Mouse (Mus musculus) left cerebral cortex, adult 18-20 months (tissue): ENCODE data around the gene Clcn2. TPM values are rescaled to one million over a fixed set of nuclear protein-coding genes. Genes with fewer than 3 reads are reported as not detected.

Experiments used
- DNase-seq, 2 experiments: peaks; one replicate each; pipeline ENCODE4 v3.0.0; 2021 to 2022; ENCODE audit warnings: low spot score in 2 of 2, mixed read lengths in 1 of 2
- long read RNA-seq, 2 experiments: library from polyadenylated mRNA; stranded (forward); transcript quantifications; one replicate each; pipeline ENCODE4 v2.0.0; 2021
- total RNA-seq, 2 experiments: library from RNA; stranded (reverse); gene quantifications; 2 replicates each; pipeline ENCODE4 v1.2.3; 2021

Gene Clcn2
- total RNA-seq: 10 to 100 TPM; 54.8 to 67.2 TPM
- long read RNA-seq, experiment 1, transcript Clcn2-201 (24 exons, 3,128 nt): major isoform, 16 of 62 reads
- long read RNA-seq, experiment 1, partial matches to known transcripts: 6 of 62 reads
- long read RNA-seq, experiment 1, other reads (novel, unspliced or antisense): 40 of 62 reads
- long read RNA-seq, experiment 2, transcript Clcn2-201 (24 exons, 3,128 nt): major isoform, 27 of 62 reads
- long read RNA-seq, experiment 2, partial matches to known transcripts: 9 of 62 reads
- long read RNA-seq, experiment 2, other reads (novel, unspliced or antisense): 26 of 62 reads

DNA sequence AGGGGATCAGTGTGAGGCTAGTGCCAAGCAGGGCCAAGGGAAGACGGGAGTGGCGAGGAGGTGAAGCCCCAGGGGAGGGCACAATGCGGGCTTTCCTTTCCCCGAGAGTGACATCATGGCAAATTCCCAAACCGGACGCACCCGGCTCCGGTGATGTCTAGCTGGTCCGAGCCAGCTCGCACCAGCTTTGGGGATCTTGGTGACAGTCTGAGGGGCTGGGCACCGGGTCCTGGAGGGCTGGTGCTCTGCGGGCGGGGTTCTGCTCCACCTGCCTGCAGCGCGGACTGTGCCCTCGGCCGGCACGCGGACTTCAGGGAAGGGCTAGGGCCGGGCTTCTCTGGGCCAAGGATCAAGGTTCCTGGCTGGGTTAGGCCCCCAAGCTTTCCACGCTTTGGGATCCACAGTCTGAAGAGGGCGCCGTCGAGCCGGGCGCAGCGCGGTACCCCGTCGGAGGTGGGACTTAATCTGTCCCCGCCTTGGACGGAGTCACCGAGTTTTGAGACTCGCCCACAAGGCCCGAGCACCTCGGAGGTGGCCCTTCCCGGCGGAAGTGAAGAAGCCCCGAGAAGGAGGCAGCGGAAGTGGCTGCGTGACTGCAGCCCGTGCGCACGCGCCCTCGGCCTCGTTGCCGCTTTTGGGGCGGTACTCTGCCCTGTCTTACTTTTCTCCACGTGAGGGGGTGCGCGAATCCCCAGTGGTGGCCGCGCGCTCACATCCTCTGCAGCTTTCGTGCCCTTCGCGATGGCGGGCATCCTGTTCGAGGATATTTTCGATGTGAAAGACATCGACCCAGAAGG, at the start of gene Clcn2, which contains the start of gene Polr2h:
Gene Clcn2, minus strand, starts transcription at position 566 of the 797 bp plus-strand sequence.
Gene Polr2h, plus strand, starts transcription at position 485 of the 797 bp plus-strand sequence.
- peak; percentile 96 for DNase-seq

DNA sequence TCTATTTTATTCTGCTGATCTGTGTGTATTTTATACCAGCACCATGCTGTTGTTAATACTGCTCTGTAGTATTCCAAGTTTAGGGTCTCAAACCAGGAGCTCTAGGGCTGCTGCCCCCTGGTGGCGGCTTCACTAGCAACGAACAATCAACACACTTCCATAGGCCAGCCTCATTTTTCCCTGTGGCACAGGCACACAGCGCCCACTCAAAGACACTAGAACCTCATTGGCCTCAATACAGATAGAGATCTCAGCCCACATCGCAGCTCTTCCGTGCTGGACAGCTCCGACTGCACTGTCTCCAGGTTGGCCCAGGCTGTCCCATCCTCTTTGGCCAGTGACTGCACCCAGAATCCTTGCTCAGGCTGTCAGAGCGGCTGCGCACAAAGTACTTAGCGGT, 47.7 kb upstream of the Clcn2 start:
- peak in 1 of 2 experiments; percentile 27 for DNase-seq

DNA sequence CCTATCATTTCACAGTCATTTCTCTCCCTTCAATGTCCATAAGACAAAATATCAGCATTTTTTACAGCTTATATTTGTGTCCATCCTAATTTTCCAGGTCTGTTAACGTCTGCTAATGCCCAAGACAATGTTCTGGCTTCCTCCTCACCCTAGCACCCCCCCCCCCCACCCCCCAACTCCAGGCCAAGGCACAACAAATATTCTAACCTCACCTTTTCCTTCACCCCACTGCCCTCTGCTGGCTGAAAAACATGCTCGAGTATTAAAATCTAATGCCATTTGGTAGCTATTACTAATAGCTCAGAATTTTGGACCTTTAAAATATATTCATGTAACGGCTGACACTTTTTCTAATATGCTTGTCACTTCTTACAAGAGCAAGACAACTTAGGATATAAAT, 44.1 kb upstream of the Clcn2 start:
- peak in 1 of 2 experiments; percentile 54 for DNase-seq

DNA sequence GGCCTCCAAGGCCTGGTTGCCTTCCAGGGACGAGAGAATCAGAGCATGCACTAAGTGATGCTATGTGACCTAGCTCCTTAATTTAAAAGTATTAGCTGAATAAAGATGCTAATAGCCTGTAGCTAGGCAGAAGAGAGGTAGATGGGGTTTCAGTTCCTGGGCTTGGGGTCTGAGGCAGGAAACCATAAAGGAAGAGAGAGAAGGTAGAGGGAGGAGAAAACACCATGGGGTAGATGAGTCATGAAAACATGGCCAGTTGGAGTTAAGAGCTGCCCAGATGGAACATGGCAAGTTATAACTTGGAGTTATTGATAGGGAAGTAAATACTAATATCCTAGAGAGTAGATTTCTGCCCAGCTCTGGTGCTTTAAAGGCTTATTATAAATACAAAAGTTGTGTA, 39.8 kb upstream of the Clcn2 start:
- no peak for DNase-seq

DNA sequence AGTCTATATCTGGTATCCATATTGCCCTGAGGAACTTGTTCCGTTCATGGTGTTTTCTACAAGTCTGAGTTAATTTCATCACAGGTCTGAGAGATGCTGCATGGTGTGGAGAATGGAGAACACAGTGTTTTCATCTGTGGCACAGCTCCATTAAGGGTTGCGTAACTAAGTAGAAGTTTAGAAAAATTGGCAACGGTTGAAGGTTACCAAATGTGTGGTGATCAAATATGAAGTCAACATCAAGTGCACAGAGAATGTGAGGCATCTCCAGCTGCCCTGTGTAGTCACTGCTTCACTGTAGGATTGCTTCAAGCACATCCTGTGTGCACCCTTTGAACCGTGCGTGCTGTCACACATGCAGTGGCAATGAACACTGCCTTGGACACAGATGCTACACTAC, 38.5 kb upstream of the Clcn2 start:
- no peak for DNase-seq

DNA sequence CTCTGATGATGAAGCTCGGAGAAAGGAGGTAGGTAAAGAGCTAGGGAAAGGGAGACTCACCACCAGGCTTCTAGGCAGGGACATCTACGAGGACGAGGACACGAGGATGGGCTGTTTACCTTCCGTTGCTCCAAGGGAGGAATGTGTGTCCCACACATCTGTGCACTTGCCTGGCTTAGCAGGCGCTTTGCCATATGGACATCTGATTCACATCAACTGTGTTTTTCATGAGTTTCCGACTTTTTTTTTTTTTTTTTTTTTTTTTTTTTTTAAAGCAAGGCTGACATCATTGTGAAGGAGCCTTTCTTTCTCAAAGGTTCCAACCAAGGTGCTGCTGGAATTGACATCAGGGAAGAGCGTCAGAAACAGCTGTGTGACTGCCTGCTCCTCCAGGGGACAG, 33.0 kb upstream of the Clcn2 start:
- DNase-seq: peak in 1 of 2 experiments; percentile 21

DNA sequence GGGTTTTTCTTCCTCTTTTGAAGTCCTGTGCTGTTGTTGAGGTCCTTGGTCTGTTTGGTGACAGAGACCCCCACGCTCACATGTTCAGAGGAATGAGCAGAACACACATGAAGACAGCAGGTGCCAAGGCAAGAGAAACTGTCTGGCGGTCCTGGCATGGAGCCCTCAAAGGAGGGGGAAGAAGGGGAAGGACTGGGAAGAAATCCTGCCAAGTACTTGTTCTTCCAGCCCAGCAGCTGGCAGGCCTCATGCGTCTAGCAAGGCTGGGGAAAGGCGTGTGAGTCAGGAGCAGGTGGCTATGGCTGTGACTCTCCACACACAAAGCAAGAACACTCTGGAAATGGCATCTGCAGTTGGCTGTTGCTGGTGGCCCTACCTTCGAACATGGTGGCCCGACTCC, 29.1 kb upstream of the Clcn2 start:
- DNase-seq: peak; percentile 81 to 83

DNA sequence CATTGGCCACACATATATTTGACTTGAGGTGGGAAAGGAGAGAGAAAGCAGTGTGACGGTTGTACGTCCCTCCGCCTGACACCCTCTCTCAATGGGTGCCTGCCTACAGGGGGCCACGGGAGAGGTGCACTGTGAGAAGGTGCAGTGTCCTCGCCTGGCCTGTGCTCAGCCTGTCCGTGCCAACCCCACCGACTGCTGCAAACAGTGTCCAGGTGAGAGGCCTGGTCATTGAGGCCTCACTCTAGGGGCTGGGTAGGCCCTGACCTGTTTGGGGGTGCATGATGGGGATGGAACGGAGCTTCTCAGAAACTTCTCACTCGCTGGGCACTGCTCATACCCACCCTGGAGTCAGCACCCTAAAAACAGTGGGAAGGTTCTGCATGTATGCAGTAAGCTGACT, 22.3 kb upstream of the Clcn2 start:
- no peak for DNase-seq

DNA sequence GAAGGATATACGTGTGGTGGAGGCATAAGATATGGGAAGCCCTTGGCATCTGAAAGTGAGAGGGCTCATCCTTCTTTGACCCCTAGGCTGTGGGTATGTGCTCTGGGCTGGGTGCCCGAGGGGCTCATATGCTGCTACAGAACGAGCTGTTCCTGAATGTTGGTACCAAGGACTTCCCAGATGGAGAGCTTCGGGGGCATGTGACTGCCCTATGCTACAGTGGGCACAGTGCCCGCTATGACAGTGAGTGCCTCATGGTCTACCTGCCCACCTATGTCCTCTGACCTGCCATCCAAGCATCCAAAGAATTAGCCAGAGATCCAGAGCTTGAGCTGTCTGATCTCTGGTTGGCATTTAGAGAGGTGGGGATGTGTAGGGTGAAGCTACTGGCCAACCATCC, 19.3 kb upstream of the Clcn2 start:
- DNase-seq: no peak

DNA sequence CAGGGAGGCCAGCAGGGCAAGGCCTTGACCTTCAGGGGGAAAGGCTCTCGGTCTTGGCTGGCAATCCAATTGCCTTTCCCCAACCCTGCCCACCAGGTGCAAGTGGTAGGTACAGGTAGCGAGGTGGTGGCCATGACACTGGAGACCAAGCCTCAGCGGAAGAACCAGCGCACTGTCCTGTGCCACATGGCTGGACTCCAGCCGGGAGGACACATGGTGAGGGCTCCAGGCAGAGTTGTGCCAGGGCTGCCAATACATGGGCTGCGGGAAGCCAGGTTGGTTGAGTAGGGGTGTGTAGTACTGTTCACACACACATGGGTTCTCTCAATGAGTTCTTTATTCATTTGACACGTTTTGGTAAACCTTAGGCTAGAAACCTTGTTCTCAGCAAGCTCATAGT, 18.6 kb upstream of the Clcn2 start:
- DNase-seq: no peak

DNA sequence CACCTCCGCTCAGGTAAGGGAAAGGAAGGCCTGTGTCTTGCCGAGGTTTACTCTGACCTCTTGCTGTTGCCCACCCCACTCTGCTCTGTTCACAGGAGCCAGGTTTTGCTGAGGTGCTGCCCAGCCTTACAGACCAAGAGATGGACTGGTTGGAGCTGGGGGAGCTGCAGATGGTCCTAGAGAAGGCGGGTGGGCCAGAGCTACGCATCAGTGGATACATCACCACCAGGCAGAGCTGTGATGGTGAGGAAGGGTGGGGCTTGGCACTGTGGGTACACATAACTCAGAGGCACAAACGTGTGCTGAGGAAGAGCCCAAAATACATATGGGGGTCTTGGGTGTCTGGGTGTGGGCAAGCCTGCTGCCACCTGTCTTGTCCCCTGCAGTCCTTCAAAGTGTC, 18.1 kb upstream of the Clcn2 start:
- DNase-seq: no peak

DNA sequence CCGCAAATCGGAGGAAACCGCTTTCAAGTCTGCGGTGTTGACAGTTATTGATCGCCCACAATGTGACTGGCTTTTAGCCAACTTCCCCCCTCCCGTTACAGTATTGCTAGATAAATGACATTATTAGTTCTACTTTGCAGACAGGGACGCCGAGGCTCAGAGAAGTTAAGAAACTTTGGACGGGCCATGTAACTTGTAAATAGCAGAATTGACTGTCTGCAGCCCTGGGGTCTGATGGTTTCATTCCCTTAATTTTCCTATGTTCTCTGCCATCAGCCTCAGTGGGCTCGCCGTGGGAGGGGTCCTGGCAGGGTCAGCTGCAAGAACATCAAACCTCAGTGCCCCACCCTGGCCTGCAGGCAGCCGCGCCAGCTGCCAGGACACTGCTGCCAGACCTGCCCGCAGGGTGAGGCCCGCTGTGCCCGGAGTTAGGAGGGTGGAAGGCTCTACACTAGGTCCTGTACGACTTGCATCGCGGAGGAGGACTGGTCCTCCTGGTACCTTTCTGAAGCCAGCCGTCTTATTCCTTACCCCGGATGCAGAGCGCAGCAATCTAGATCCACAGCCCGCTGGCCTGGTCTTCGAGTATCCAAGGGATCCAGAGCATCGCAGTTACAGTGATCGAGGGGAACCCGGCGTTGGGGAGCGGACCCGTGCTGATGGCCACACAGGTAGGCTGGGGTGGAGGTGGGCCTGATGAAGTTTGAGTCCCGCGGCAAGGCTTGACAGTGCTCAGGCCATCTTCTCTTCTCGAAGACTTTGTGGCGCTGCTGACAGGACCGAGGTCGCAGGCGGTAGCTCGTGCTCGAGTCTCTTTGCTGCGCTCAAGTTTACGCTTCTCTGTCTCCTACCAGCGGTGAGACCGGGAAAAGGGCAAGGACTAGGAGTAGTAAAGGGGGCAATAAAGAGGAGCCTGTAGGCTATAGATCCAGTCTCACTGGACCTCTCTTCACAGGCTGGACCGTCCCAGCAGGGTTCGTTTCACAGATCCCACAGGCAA, 16.5 kb upstream of the Clcn2 start, which contains the start of gene Thpo:
Gene Thpo, minus strand, starts transcription at position 781 of the 1,000 bp plus-strand sequence.
- DNase-seq: peak in 1 of 2 experiments; percentile 30

DNA sequence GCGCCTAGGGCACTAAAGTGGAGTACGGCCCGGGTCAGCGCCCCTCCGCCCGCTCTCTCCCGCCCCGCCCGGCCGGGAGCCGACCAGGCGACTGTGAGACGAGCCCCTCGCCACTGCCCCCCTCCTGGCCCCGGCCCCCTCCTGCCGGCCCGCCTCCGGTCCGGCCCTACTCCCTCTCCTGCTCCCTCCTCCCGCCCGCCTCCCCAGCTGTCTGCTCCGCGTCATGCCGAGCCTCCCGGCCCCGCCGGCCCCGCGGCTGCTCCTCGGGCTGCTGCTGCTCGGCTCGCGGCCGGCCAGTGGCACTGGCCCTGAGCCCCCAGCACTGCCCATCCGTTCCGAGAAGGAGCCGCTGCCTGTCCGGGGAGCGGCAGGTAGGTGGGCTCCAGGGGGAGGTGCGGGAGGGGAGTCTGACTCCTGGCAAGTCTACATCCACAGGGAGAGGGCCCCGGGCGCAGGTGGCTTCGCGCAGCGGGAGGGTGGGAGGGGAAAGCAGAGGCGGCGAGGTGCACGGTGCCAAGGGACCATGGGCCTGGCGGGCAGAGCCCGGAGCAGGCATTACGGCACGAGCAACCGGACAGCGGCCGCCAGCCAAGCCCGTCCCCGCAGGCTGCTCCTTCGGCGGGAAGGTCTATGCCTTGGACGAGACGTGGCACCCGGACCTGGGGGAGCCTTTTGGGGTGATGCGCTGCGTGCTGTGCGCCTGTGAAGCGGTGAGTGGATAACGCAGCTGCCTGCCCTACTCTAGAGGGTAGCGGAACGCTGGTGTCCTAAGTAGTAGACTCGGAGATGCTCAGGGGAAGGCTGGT, 15.6 kb upstream of the Clcn2 start, which contains the start of gene Chrd:
Gene Chrd, plus strand, starts transcription at position 203 of the 806 bp plus-strand sequence.
- peak; percentile 56 to 77 for DNase-seq

DNA sequence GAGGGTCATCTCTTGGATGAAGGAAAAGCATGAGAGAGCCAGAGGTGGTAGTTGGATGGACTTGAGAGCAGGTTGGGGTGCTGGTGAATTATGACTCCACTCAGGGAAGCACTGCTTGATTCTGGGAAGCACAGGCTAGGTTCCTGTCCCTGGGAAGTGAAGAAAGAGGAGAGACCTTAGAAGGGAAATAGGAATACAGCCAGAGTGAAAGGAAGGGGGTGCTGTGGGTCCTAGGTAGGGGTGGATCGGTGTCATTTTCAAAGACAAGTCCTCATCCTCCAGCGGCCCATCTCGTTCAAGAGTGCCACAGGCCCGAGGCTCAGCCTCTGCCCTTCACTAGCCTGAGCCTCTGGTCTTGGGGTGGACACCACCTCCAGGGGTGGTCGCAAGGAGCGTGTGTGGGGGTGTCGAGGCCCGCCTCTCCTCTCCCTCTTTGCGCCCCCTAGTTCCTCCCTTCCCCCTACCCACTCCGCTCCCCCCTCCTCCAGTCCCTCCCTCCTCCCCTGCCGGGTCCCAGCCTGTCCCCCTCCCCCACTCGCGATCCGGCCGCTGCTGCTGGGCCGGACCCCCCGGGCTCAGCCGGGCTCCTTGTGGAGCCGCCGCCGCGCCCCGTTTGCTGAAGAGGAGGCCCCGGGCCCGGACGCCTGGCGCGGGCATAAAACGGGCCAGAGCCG, 14.8 kb upstream of the Clcn2 start:
- DNase-seq: peak in 1 of 2 experiments; percentile 24

DNA sequence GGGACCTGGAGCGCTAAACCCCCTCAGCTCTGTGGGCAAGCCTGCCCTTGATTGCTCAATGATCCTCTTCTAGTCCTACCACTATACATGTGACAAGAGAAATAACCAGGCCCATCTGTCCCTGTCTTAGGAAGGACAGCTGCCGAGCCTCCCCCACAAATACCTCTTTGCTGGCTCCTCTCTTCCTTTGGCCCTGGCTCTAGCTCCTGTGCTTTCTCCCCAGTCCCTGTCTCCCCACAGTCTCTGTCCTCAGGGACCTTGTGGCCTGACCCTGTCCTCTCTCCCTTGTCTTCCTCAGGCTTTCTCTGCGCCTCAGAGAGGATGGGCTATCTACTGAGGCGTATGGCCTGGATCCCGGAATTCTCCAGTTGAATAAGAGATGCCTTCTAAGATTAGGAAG, 14.1 kb upstream of the Clcn2 start:
- DNase-seq: peak; percentile 49 to 57

DNA sequence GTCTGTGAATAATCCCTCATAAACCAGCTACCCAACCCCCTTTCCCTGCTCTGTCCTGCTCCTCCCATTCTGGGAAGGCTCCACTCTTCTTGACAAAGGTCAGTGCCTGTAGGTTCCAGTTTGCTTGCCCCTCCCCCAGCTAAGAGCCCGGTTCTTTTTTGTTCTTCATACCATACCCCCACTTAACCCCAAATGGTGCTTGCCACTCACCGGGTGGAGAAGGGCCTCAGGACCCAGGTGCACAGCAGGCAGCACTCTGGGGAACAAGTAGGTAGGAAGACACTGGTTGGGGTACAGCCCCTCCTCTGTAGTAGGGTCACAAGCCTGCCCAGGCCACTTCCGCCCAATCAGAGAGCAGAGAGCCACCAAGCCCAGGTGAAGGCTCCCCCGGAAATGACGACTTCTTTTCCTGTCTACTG, 12.8 kb upstream of the Clcn2 start:
- no peak for DNase-seq

DNA sequence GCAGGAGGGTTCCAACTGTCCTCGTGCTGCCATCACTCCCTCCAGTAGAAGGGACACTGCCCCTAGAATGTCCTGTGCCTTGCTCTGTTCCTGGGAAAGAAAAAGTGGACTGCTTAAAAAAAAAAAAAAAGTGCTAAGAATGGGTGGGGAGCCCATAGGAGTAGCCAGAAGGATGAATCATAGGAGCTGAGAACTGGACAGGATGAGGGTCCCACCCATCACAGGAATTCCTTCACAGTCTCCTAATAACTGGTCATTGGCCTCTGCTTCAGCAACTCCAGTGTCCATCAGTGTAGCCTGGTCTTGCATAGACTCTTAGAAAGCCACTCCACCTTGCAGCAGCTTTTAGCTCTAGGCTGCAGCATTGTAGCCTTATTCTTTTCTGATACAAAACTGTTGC, 8.8 kb upstream of the Clcn2 start:
- DNase-seq: no peak

DNA sequence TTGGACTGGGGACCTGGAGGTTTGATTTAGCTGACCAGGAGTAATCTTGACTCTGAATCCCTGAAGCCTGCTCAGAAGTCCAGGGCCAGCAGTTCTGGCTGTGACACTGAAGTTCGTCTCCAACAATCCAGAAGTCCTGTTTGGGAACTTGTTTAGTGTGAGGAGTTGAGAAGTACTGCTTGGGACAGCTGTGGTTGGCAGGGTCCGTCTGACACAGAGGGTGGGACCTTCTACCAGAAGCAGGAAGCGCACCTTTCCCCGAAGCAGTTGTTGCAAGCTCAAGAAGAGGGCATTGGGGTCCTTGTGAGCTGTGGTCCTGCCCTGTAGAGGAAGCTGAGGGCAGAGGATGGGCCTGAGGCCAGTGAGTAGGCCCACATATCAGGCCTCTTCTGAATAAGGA, 8.2 kb upstream of the Clcn2 start:
- no peak for DNase-seq

DNA sequence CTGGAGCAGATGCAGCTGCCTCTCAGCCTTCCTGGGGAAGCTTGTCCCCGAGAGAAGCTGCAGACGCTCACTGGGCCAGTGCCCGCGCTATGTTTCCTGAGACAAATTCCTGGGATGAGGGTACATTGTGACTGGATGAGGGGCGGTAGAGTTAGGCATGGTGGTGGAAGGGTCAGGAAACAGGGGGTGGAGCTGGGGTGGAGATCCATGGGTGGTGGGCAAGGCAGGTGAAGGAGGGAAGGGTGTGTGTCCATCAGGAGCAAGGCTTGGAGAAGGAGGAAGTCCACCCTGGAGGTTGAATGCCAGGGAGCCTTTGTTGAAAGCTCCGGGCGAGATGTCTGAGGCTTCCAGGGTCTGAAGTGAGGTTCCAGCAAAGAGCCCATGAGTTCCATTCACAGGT, 7.8 kb upstream of the Clcn2 start:
- DNase-seq: no peak

DNA sequence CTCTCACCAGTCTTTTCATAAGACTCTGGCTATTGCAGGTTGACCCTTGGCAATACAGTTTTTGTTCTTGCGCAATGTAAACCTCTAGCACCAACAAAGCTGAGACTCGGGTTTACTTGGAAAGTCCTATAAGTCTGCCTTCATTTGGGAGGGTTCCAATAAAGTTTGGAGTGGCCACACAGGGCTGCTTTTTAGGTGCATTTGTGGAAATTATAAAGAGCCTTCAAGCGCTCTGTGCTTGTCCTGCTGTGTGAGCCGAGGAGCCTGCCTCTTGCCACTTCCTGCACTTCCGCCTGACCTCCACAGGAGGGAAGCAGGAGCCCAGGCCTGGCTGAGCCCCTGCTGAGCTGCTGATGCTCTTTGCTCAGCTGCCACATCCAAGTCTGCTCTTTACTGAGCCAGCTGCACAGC, 6.8 kb upstream of the Clcn2 start:
- DNase-seq: peak in 1 of 2 experiments; percentile 34
